Mouse (Mus musculus) kidney, embryonic 14.5 days (tissue): ENCODE results near the gene Gucy1b2. TPM values are rescaled to one million over a fixed set of nuclear protein-coding genes. Genes with fewer than 3 reads are reported as not detected.
A peak's percentile ranks its signal among the peaks of the same experiment; 100 is the strongest.

Experiments used
- ATAC-seq: fragments of 200-750 bp; cut with Nextera tagmentation; 2 replicates; pipeline ENCODE4 v1.8.0; 2017; ENCODE audit warnings: moderate number of reproducible peaks, mild to moderate bottlenecking, moderate TSS enrichment, moderate library complexity; ENCODE audit not compliant: low FRiP score, low TSS enrichment
- H3K27ac ChIP-seq: fragments of 300-500 bp; sonication (generic); 2 replicates; pipeline ENCODE4 v1.5.1; 2014; ENCODE audit warnings: low read depth, mild to moderate bottlenecking, low read length, moderate library complexity, mixed read lengths
- H3K27me3 ChIP-seq: fragments of 300-500 bp; sonication (generic); 2 replicates; pipeline ENCODE4 v1.6.1; 2014; ENCODE audit warnings: mild to moderate bottlenecking, low read length; ENCODE audit not compliant: control insufficient read depth, insufficient read depth
- H3K36me3 ChIP-seq: fragments of 300-500 bp; sonication (generic); 2 replicates; pipeline ENCODE4 v1.6.1; 2014; ENCODE audit warnings: low read length, mixed read lengths; ENCODE audit not compliant: control insufficient read depth, insufficient read depth
- H3K4me1 ChIP-seq: fragments of 300-500 bp; sonication (generic); 2 replicates; pipeline ENCODE4 v1.6.1; 2014; ENCODE audit warnings: low read length, mixed read lengths; ENCODE audit not compliant: control insufficient read depth, insufficient read depth
- H3K4me2 ChIP-seq: fragments of 300-500 bp; sonication (generic); replicated peaks from 2 replicates; pipeline ENCODE4 v1.6.1; 2014; ENCODE audit warnings: low read depth, mild to moderate bottlenecking, low read length
- H3K4me3 ChIP-seq: fragments of 300-500 bp; sonication (generic); 2 replicates; pipeline ENCODE4 v1.5.1; 2014; ENCODE audit warnings: mild to moderate bottlenecking, low read length
- H3K9ac ChIP-seq: fragments of 300-500 bp; sonication (generic); 2 replicates; pipeline ENCODE4 v1.6.1; 2014; ENCODE audit warnings: low read depth, mild to moderate bottlenecking, low read length, moderate library complexity
- H3K9me3 ChIP-seq: fragments of 300-500 bp; sonication (generic); 2 replicates; pipeline ENCODE4 v1.6.1; 2016; ENCODE audit warnings: low read length; ENCODE audit not compliant: control insufficient read depth
- whole genome bisulfite sequencing: fragments of 180-500 bp; shearing (Covaris S2); extraction: QIAGEN DNeasy Blood & Tissue Kit; methylation state at CpG from one replicate; pipeline ENCODE4 v1.1.7; 2014; 5-methylcytosine and 5-hydroxymethylcytosine counted together
- polyA plus RNA-seq: library from polyadenylated mRNA; unstranded; fragments of >200 nt; fragmentation: Nextera tagmentation; extraction: Ambion mirVana; gene quantifications from 2 replicates; pipeline ENCODE4 v1.2.1, GENCODE M21; 2014

Gene Gucy1b2
- polyA plus RNA-seq: 0.07 TPM in 1 of 2 replicates, not detected in the other

DNA sequence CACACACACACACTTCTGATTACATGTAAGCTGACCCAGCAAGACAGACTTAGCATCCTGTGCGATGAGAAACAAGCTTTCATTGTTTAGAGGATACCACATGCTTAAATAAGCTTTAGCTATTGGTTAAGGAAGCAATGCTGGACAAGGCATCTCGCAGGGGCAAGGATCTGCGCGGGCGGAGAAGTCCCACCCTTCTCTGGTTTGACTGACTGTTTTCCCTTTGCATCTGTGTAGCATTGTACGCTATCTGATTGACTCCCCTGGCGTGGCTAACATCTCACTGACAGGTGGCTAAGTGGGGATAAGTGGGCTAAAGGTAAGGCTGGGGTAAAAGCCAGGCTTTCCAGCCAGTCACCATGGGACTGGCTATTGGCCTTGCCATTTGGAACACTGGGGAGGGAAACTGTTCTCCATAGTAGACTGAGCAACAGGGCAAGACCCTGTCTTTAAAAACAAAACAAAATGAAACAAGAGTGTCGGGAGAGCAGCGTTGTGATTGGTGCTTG, at the start of gene Gucy1b2:
Gene Gucy1b2 (minus strand): TSS at position 51 of the 509 bp plus-strand sequence.
- Histone ChIP-seq H3K4me1 (no peaks in the 10 kb centered on the region), H3K9me3 (no peaks in the 10 kb centered on the region), H3K27ac (no peak within 1 kb of the TSS), H3K36me3 (no peaks in the 10 kb centered on the region), H3K27me3 (no peaks in the 10 kb centered on the region), H3K9ac (no peak within 1 kb of the TSS), H3K4me3 (no peak within 1 kb of the TSS), H3K4me2 (peak within 1 kb of the TSS; percentile 26; the same call in 1 of the 2 replicates)
- 73% methylated on average over 9 of the region's 9 CpGs for WGBS
- ATAC-seq: no peak

DNA sequence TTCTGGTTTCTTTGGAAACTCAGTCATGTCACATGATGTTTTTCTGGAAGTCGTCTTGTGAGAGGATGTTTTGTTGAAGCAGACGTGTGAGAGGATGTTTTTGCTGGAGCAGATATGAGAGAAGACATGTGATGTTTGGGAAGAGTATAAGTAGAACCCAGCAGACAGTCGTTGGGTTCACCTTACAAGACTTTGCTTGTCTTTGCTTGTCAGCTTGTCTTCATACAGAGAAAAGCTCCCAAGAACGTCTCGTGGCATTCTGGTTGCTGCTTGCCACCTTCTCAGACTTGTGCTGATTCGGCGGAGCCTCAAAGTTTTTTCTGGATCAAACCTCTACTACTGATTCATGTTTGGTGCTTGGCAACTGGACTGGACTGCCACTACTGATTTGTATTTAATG, 41.3 kb upstream of the Gucy1b2 start:
- Histone ChIP-seq H3K27ac (no peak overlapping the region), H3K27me3 (no peaks in the 10 kb centered on the region), H3K9me3 (no peaks in the 10 kb centered on the region), H3K4me3 (no peak overlapping the region), H3K4me1 (no peaks in the 10 kb centered on the region), H3K36me3 (no peaks in the 10 kb centered on the region), H3K9ac (no peak overlapping the region), H3K4me2 (no peak overlapping the region)
- ATAC-seq: no peak
- WGBS: 73% methylated on average over 7 of the region's 7 CpGs

DNA sequence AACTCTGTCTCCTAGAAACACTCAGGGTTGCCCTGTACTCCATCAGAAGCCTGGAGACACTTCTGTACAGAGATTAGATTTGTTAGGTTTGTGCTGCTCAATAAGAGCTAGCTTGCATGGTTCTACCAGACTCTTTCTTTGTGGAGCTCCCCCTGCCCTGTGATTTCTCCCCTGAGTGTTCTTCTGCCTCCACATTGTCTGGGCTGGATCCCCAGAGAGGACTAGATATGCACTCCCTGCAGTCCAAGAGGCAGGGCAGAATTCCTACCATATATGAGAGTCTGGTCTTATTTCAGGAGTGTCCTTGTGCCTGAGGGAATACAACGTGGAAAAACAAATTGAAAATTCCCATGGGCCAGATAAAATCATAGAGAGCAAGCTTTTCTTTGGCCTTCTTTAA, 40.4 kb upstream of the Gucy1b2 start:
- no peak for ATAC-seq
- Histone ChIP-seq H3K9me3 (no peaks in the 10 kb centered on the region), H3K4me3 (no peak overlapping the region), H3K36me3 (no peaks in the 10 kb centered on the region), H3K9ac (no peak overlapping the region), H3K27ac (no peak overlapping the region), H3K27me3 (no peaks in the 10 kb centered on the region), H3K4me2 (no peak overlapping the region), H3K4me1 (no peaks in the 10 kb centered on the region)
- 54% methylated on average over 1 of the region's 1 CpGs for WGBS

DNA sequence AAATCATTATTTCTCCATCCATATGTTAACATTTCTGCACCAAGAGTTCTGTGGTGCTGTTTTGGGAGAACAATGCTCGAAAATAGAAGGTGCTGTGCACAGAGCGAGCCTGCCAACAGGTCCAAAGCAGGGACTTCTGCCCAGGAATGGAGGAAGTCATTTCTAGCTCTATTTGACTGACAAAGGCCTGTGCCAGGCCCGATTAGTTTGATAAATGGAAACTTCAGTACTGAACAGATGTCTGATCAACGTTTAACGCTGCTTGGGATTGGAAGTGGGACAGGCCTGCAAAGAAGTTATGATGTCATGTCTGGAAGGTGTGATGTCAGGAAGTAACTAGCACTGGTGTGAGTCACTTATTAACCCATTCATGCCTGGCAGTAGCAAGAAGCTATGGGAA, 37.4 kb upstream of the Gucy1b2 start:
- Histone ChIP-seq H3K4me3 (no peak overlapping the region), H3K27me3 (no peaks in the 10 kb centered on the region), H3K36me3 (no peaks in the 10 kb centered on the region), H3K9me3 (no peaks in the 10 kb centered on the region), H3K27ac (no peak overlapping the region), H3K4me1 (no peaks in the 10 kb centered on the region), H3K4me2 (no peak overlapping the region), H3K9ac (no peak overlapping the region)
- ATAC-seq: no peak
- WGBS: 84% methylated on average over 5 of the region's 5 CpGs

DNA sequence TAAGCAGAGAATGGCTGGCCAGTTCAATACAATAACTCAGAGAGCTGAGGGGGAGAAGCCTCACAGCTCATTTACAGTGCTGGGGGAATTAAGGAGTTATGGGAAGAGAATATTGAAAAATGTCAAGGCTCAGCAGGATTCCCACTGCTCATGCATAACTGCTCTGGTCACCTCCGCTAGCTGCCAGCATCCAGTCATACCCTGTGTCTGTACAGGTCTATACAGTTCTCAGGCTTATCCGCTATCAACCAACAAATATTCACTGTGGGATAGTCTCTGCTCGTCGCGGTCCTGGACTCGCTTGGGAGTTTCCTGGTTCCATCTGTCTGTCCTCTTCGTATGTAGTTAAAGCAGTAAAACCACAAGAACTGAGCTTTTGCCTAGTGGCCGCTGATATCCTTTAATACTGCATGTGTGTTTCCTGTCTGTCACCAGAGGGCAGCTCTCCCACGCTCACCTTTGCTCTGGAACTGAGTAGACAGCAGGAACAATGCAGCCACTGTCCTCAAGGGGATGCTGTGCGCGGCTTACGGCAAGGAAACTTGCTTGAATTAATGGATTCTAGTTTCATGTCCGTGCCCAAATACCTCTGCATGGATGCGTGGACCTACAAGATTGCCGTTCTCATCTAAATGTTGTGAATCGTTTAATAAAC, 36.2 kb upstream of the Gucy1b2 start:
- no peaks in the 10 kb centered on the region for H3K27me3 ChIP-seq
- H3K9me3 ChIP-seq: no peaks in the 10 kb centered on the region
- H3K4me1 ChIP-seq: no peaks in the 10 kb centered on the region
- H3K36me3 ChIP-seq: no peaks in the 10 kb centered on the region
- peak; percentile 73; the same call in 1 of the 2 replicates for ATAC-seq
- no peak overlapping the region for H3K4me2 ChIP-seq
- H3K4me3 ChIP-seq: no peak overlapping the region
- no peak overlapping the region for H3K9ac ChIP-seq
- 34% methylated on average over 16 of the region's 16 CpGs for WGBS
- no peak overlapping the region for H3K27ac ChIP-seq

DNA sequence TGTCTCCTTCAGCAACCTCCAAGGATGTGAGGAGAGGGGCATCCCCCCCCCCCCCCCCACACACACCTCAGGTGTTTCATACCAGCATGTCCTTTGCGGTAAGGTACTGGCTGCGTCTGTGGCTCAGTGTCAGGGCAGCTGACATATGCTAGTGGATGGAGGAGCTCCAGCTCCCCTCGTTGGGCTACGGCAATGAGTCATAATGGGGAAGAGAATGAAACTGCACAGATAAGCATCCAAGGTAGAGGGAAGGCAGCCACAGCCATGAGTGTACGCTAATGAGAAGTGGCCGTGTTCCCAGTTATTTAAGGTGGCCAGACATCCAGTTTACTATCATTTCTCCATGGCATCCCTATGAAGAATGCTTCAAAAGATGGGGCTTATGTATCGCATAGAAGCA, 32.2 kb upstream of the Gucy1b2 start:
- 89% methylated on average over 7 of the region's 7 CpGs for WGBS
- no peaks in the 10 kb centered on the region for H3K4me1 ChIP-seq
- H3K9me3 ChIP-seq: no peaks in the 10 kb centered on the region
- H3K4me3 ChIP-seq: no peak overlapping the region
- H3K27ac ChIP-seq: no peak overlapping the region
- no peak overlapping the region for H3K4me2 ChIP-seq
- no peaks in the 10 kb centered on the region for H3K36me3 ChIP-seq
- no peak for ATAC-seq
- H3K27me3 ChIP-seq: no peaks in the 10 kb centered on the region
- no peak overlapping the region for H3K9ac ChIP-seq

DNA sequence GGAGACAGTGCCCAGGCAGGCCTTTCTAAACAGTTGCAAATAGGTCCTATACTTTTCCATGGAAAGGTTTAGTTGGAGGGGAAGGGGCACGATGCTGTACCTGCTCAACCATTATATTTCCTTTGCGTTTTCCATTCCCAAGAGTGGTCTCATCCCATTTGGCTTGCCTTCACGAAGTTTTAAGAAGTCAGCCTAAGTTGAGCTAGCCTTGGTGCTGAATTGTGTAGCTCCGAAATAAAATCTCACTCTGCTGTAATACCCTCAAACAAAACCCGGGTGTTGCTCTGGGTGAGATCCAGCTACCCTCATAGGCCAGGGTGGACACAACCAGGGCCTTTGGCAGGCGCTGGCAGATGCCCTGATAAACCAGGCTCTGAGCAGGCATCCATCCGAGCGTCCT, 25.3 kb upstream of the Gucy1b2 start:
- H3K27ac ChIP-seq: no peak overlapping the region
- no peaks in the 10 kb centered on the region for H3K9me3 ChIP-seq
- no peaks in the 10 kb centered on the region for H3K4me1 ChIP-seq
- ATAC-seq: no peak
- H3K27me3 ChIP-seq: no peaks in the 10 kb centered on the region
- WGBS: 44% methylated on average over 8 of the region's 8 CpGs
- no peak overlapping the region for H3K4me3 ChIP-seq
- H3K9ac ChIP-seq: no peak overlapping the region
- H3K4me2 ChIP-seq: no peak overlapping the region
- H3K36me3 ChIP-seq: no peaks in the 10 kb centered on the region

DNA sequence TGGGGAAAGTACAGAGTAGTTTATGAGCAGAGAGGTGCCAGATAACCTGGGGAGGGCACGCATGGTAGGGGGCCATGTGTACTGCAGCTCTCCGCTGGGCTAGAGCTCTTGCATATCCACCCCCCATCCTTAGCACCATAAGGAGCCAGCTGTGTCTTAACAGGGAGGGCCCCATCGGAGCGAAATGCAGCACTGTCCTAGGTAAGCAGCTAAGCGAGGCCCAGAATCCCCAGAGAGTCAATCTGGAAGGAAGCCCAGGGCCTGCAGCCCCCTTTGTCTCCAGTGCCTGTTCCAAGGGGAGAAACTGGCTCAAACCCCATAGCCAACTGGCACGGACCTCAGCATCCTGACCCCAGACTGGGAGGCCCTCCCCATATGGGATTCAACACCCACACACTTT, 23.3 kb upstream of the Gucy1b2 start:
- H3K4me3 ChIP-seq: no peak overlapping the region
- H3K4me2 ChIP-seq: no peak overlapping the region
- no peak overlapping the region for H3K9ac ChIP-seq
- WGBS: 52% methylated on average over 6 of the region's 6 CpGs
- no peaks in the 10 kb centered on the region for H3K4me1 ChIP-seq
- no peaks in the 10 kb centered on the region for H3K36me3 ChIP-seq
- no peak overlapping the region for H3K27ac ChIP-seq
- H3K9me3 ChIP-seq: no peaks in the 10 kb centered on the region
- no peaks in the 10 kb centered on the region for H3K27me3 ChIP-seq
- ATAC-seq: no peak

DNA sequence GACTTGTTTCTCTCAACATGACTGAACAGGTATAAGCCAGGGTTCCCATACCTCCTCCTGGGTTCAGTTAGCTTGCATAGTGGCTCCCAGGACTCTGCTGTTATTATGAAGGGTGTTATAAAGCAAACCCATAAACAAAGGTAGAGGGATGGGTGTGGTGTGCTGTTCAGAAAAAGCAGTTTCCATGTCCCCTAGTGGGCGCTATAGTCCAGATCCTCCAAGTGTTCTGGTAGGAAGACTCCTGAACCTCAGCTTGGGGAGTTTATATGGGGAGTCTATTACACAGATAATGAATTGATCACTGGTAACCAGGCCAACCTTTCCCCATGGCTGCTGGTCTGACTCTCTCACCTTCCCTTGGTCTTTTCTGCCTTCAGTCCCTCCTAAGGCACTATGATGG, 18.4 kb upstream of the Gucy1b2 start:
- no peak overlapping the region for H3K4me2 ChIP-seq
- 57% methylated on average over 1 of the region's 1 CpGs for WGBS
- H3K27ac ChIP-seq: no peak overlapping the region
- H3K27me3 ChIP-seq: no peaks in the 10 kb centered on the region
- H3K4me1 ChIP-seq: no peaks in the 10 kb centered on the region
- H3K9ac ChIP-seq: no peak overlapping the region
- ATAC-seq: no peak
- H3K9me3 ChIP-seq: no peaks in the 10 kb centered on the region
- H3K36me3 ChIP-seq: no peaks in the 10 kb centered on the region
- H3K4me3 ChIP-seq: no peak overlapping the region
